Mouse (Mus musculus): Measurements from ENCODE around the gene P2ry13.
A peak's percentile ranks its signal among the peaks of the same experiment; 100 is the strongest.

The P2ry13 gene

GRCm38 (mm10) chr3:59197329-59197948 lies 13.2 kb downstream of the P2ry13 start:
- no peak for DNase-seq (ENCODE audit: low spot score)

GRCm38 (mm10) chr3:59194938-59195337 lies 15.7 kb downstream of the P2ry13 start, which contains the start of gene Gpr87:
Gene Gpr87 (minus strand): TSS chr3:59195104.
- no peak for DNase-seq (ENCODE audit: low spot score)

- DNase-seq (ENCODE audit: low spot score): no peak
These were observed 16.6 kb downstream of the P2ry13 start for GRCm38 (mm10) chr3:59194099-59194498.

DNA sequence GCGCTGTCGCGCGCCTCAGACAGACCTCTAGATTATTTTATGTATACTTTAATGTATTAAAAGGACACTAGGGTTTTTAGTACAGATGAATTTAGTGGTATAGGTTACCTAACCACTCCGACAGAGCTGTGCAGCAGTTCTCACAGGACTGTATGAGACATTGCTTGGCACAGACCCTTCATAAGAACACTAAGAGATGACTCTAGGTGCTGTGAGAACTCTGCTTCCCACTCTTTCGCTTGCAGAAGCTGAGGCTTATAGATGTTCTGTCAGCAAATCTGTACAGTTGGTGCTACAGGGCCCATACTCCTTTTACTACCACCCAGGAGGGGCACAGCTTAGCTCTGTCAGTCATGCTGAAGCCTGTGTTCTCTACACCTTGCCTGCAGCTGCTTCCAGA lies 19.0 kb downstream of the P2ry13 start:
- no peak for DNase-seq (ENCODE audit: low spot score)

GRCm38 (mm10) chr3:59187336-59187735 lies 23.3 kb downstream of the P2ry13 start:
- DNase-seq (ENCODE audit: low spot score): no peak

GRCm38 (mm10) chr3:59185662-59186061 lies 25.0 kb downstream of the P2ry13 start:
- no peak for DNase-seq (ENCODE audit: low spot score)

DNA sequence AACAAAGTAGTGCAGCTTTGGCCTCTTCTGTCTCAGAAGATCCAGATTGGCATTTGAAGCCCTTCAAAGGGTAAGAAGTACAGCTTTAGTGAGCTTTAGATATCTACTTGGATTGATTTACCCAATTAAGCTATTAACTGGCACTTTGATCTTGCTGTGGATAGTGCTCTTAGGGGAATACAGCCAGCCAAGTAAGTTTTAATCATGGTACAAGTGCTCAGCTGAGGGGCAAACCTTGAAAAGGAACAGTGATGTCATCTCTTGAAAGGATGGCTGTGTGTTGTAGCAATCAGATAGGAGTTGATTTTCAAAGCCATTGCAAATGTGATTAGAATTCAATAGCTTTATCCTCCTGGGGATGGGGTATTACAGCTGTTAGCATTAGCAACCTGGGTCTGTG lies 28.6 kb downstream of the P2ry13 start:
- no peak for DNase-seq (ENCODE audit: low spot score)

- no peak for DNase-seq (ENCODE audit: low spot score)
These were observed 29.5 kb downstream of the P2ry13 start for GRCm38 (mm10) chr3:59181134-59181533.

DNA sequence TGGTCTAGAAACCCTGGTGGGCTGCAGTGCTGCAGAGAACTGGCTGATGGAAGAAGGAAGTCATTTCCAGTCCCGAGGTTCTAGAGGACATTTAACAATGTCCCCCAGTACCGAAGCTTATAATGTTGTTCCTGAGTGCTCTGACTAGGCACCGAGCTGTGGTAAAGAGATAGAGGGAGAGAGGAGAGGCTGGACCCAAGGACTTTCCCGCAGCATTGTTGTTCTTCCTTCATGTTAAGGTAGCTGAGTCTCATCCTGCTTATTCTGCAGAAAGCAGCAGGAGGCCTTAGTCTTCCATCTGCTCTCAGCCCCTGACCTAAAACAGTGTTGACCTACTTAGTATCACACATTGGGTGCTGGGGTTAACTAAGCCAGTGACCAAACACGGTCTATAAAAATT lies 33.8 kb downstream of the P2ry13 start:
- no peak for DNase-seq (ENCODE audit: low spot score)

GRCm38 (mm10) chr3:59175234-59175633 lies 35.4 kb downstream of the P2ry13 start:
- DNase-seq (ENCODE audit: low spot score): peak; percentile 9

DNA sequence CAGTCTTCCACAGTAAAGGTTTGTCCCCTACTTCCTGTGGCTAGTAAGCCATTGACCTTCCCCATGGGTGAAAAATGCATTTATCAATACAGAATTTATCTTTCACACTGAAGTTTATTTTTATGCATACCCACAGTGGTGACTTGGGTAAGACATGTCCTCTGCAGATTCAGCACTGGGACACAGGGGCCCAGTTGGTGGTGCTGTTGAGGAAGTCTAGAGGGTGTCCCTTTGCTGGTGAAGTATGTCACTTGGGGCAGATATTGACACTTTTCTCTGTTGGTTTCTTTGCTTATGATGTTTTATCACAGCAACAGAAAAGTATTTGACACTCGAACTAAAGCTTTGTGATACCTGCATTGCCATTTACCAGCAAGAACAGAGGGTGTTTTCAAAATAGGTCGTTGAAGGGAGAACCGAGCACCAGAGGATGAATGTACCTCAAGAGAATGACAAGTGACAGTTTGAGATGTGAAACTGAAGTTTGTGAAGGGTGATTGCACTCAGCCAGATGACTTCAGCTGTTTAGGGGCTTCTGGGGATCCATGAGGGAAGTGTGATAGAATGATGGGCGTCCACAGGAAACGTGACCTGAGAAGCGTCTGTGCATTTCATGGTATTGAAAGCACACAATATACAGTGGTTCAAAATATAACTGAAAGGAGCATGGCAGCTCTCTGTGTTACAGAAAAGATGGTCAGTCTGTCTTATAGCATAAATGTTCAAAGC lies 36.1 kb downstream of the P2ry13 start:
- no peak for DNase-seq (ENCODE audit: low spot score)

- no peak for DNase-seq (ENCODE audit: low spot score)
These were observed 40.6 kb downstream of the P2ry13 start for GRCm38 (mm10) chr3:59169921-59170627.

GRCm38 (mm10) chr3:59169215-59169614 lies 41.5 kb downstream of the P2ry13 start:
- DNase-seq (ENCODE audit: low spot score): no peak

DNA sequence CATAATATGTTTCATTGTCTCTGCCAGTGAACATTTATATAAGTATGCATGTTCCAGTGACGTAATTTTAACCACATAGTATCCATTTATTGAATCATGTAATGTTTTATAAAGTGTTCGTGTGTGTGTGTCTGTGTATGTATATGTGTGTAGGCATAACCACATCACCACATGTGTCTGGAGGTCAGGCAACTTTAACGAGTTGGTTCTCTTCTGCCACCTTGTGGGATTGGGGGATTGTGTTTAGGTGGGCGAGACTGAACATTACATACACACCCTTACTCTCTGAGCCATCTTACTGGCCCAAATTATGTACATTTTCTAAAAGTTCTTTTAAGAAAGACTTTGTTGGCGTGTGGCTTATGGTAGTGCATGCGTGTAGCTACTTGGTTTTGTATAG lies 42.2 kb downstream of the P2ry13 start:
- no peak for DNase-seq (ENCODE audit: low spot score)

DNA sequence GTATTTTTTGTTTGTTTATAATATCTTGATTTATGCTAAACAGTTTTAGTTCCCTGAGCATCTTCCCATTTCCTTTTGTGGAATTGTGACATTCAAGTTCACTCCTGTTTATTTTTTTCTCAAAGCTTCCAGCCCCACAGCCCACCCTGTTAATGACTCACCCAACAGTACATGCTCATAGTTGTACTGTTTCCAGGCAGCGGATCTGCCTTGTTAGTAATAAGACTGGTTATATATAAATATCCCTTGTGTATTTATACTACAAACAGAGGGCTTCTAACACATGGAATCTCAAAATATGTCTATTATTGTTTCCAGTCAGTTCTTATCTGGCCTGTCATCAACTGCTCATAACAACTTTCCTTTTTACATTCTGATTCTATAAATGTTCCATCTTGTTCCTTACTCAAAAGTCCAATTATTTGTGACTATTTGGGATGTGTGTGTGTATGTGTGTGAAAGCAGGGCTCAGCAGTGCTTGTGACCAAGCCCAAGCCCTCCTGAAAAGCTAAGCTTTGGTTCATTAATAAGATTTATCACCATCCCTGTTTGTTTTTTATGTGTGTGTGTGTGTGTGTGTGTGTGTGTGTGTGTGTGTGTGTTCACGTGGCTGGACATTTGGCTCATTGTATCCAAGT lies 43.1 kb downstream of the P2ry13 start:
- no peak for DNase-seq (ENCODE audit: low spot score)

DNA sequence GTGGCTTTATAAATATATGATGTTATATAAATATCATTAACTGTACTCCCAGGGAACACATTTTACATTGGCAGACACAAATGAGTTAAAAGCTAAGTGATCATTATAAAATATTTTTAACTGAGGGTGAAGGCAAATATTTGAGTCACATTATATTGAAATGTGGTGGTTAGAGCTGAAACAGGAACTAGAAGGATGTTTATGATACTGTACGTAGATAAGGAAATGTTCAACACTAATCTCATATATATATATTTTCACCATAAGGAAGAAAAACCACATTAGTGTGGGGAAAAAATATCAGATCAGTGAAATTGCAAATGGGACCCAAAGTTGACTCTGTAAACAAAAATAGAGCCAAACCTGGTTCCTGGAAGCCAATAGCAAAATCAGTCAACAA lies 50.2 kb downstream of the P2ry13 start:
- no peak for DNase-seq (ENCODE audit: low spot score)
